Mouse (Mus musculus) forebrain, postnatal 0 days (tissue): ENCODE measurements around the gene Inpp4b. TPM values are rescaled to one million over a fixed set of nuclear protein-coding genes. Genes with fewer than 3 reads are reported as not detected.

ENCODE experiments used
- ATAC-seq: fragments of 200-750 bp; cut with Nextera tagmentation; 2 replicates; pipeline ENCODE4 v1.8.0; 2017; ENCODE audit warnings: mild to moderate bottlenecking, moderate library complexity
- DNase-seq: peaks from one replicate; pipeline ENCODE4 v3.0.0-alpha.2; 2015
- H3K27ac ChIP-seq: fragments of 300-500 bp; sonication (generic); 2 replicates; pipeline ENCODE4 v1.5.1; 2014; ENCODE audit warnings: low read depth, mild to moderate bottlenecking, antibody characterized with exemption, low read length, moderate library complexity, mixed read lengths
- H3K27me3 ChIP-seq: fragments of 300-500 bp; sonication (generic); 2 replicates; pipeline ENCODE4 v1.6.1; 2014; ENCODE audit warnings: mild to moderate bottlenecking, low read length, mixed read lengths; ENCODE audit not compliant: insufficient read depth
- H3K36me3 ChIP-seq: fragments of 300-500 bp; sonication (generic); 2 replicates; pipeline ENCODE4 v1.6.1; 2014; ENCODE audit warnings: mild to moderate bottlenecking, moderate library complexity; ENCODE audit not compliant: insufficient read depth
- H3K4me1 ChIP-seq: fragments of 300-500 bp; sonication (generic); 2 replicates; pipeline ENCODE4 v1.6.1; 2014; ENCODE audit warnings: antibody characterized with exemption; ENCODE audit not compliant: insufficient read depth
- H3K4me2 ChIP-seq: fragments of 300-500 bp; sonication (generic); 2 replicates; pipeline ENCODE4 v1.6.1; 2014; ENCODE audit warnings: low read depth, mild to moderate bottlenecking, moderate library complexity
- H3K4me3 ChIP-seq: fragments of 300-500 bp; sonication (generic); 2 replicates; pipeline ENCODE4 v1.5.1; 2014; ENCODE audit warnings: low read depth, low read length, mixed read lengths
- H3K9ac ChIP-seq: fragments of 300-500 bp; sonication (generic); 2 replicates; pipeline ENCODE4 v1.6.1; 2014; ENCODE audit warnings: mild to moderate bottlenecking
- H3K9me3 ChIP-seq: fragments of 300-500 bp; sonication (generic); 2 replicates; pipeline ENCODE4 v1.6.1; 2016; ENCODE audit warnings: low read length
- CTCF ChIP-seq: sonication (generic); IDR thresholded peaks from 2 replicates; pipeline ENCODE4 v1.5.1; 2016; ENCODE audit warnings: antibody characterized with exemption, control low read depth, low read depth
- WGBS: fragments of 180-500 bp; shearing (Covaris S2); extraction: QIAGEN DNeasy Blood & Tissue Kit; methylation state at CpG from one replicate; pipeline ENCODE4 v1.1.7; 2014; 5-methylcytosine and 5-hydroxymethylcytosine counted together
- polyA plus RNA-seq: library from polyadenylated mRNA; unstranded; fragments of >200 nt; fragmentation: Nextera tagmentation; extraction: Ambion mirVana; gene quantifications from 2 replicates; pipeline ENCODE4 v1.2.1, GENCODE M21; 2015
- total RNA-seq: library from RNA; depleted of rRNA; stranded (reverse); fragments of >200 nt; gene quantifications from 2 replicates; pipeline ENCODE4 v1.2.3, GENCODE M21; 2014

The Inpp4b gene
- total and polyA plus RNA-seq, 2 experiments from 2014 or later = 6.7 to 10.6 TPM

- H3K27ac ChIP-seq = no peak overlapping the region
- H3K9me3 ChIP-seq = no peaks in the 10 kb centered on the region
- no peak overlapping the region for H3K4me2 ChIP-seq
- WGBS = 91% methylated on average over 2 of the region's 2 CpGs
- TF ChIP-seq CTCF = no peak
- H3K36me3 ChIP-seq = no peaks in the 10 kb centered on the region
- ATAC-seq = no peak
- H3K27me3 ChIP-seq = no peaks in the 10 kb centered on the region
- H3K4me3 ChIP-seq = no peak overlapping the region
- no peak for DNase-seq
- H3K4me1 ChIP-seq = no peaks in the 10 kb centered on the region
- H3K9ac ChIP-seq = no peak overlapping the region
Observed at GRCm38 (mm10) chr8:81870466-81870865, 528.1 kb downstream of the Inpp4b start.

DNA sequence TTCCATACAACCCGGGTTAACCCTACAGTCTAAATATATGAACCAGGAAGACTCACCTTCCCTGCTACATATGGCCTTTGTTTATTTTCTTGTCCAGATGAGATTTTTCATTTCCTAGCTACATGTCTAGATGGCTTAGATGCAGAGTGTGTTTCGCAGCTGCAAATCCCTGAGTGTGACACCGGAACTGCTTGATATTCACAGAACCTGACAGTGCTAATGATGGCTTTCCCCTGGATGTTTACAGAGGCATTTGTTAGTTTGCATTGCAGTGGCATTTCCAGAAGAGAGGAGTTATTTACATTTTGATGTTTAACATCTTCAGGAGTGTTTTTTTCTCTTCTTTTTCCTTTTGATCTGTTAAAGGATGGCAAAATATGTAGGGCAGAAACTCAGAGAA lies 537.7 kb downstream of the Inpp4b start:
- H3K4me1 ChIP-seq = no peaks in the 10 kb centered on the region
- 80% methylated on average over 3 of the region's 3 CpGs for WGBS
- DNase-seq (no peak), ATAC-seq (no peak)
- H3K9ac ChIP-seq = no peak overlapping the region
- no peak overlapping the region for H3K27ac ChIP-seq
- H3K27me3 ChIP-seq = no peaks in the 10 kb centered on the region
- H3K4me2 ChIP-seq = no peak overlapping the region
- H3K9me3 ChIP-seq = no peaks in the 10 kb centered on the region
- H3K4me3 ChIP-seq = no peak overlapping the region
- no peak for TF ChIP-seq CTCF
- no peaks in the 10 kb centered on the region for H3K36me3 ChIP-seq

DNA sequence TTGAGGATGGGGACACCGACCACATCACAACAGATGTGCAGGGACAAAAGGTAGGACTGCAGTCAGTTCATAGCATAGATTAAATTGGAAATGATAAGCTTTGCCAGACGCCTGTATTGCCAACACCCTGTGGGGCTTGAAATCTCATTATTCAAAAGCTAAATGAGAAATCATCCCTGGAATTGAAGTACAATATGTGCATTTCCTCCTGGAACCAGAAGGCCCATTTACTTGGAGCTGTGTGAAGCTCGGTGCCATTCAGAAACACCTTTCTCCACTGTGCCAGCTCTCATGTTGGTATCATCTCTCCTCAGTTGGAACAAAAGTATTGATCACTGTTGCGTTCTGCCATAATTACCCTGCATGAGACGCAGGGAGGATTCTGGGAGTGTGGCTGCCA lies 541.8 kb downstream of the Inpp4b start:
- 75% methylated on average over 5 of the region's 5 CpGs for WGBS
- H3K4me3 ChIP-seq = no peak overlapping the region
- H3K36me3 ChIP-seq = no peaks in the 10 kb centered on the region
- no peaks in the 10 kb centered on the region for H3K27me3 ChIP-seq
- TF ChIP-seq CTCF = no peak
- H3K4me1 ChIP-seq = no peaks in the 10 kb centered on the region
- no peaks in the 10 kb centered on the region for H3K9me3 ChIP-seq
- no peak overlapping the region for H3K9ac ChIP-seq
- H3K27ac ChIP-seq = no peak overlapping the region
- DNase-seq (no peak), ATAC-seq (no peak)
- no peak overlapping the region for H3K4me2 ChIP-seq

DNA sequence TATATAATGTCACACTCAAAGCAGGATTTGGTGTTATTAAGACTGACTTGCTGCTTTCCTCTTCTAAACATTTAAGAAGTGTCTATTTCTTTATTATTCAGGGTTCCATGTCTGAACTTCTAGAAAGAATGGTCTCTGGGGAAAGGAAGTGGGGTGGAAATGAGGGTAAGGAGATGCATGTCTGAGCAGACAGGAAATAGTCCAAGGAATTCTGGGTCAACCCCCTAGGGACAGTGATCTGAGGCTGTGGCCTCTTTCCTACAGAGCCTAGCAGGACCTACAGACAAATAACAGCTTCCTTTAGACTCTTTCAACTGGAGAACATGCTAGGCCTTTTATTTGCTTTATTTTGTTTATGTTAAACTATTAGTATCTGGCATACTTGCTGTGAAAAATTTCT lies 546.5 kb downstream of the Inpp4b start:
- no peak for ATAC-seq
- no peaks in the 10 kb centered on the region for H3K27me3 ChIP-seq
- DNase-seq = no peak
- no peaks in the 10 kb centered on the region for H3K9me3 ChIP-seq
- TF ChIP-seq CTCF = no peak
- H3K4me3 ChIP-seq = no peak overlapping the region
- no peak overlapping the region for H3K9ac ChIP-seq
- no peaks in the 10 kb centered on the region for H3K4me1 ChIP-seq
- H3K27ac ChIP-seq = no peak overlapping the region
- no peak overlapping the region for H3K4me2 ChIP-seq
- H3K36me3 ChIP-seq = no peaks in the 10 kb centered on the region

GRCm38 (mm10) chr8:81893292-81893691 lies 550.9 kb downstream of the Inpp4b start:
- H3K9me3 ChIP-seq = no peaks in the 10 kb centered on the region
- H3K27me3 ChIP-seq = no peaks in the 10 kb centered on the region
- ATAC-seq = no peak
- H3K27ac ChIP-seq = no peak overlapping the region
- no peak for DNase-seq
- H3K36me3 ChIP-seq = no peaks in the 10 kb centered on the region
- no peak for TF ChIP-seq CTCF
- WGBS = 67% methylated on average over 1 of the region's 1 CpGs
- no peak overlapping the region for H3K4me2 ChIP-seq
- H3K4me1 ChIP-seq = no peaks in the 10 kb centered on the region
- no peak overlapping the region for H3K9ac ChIP-seq
- H3K4me3 ChIP-seq = no peak overlapping the region

DNA sequence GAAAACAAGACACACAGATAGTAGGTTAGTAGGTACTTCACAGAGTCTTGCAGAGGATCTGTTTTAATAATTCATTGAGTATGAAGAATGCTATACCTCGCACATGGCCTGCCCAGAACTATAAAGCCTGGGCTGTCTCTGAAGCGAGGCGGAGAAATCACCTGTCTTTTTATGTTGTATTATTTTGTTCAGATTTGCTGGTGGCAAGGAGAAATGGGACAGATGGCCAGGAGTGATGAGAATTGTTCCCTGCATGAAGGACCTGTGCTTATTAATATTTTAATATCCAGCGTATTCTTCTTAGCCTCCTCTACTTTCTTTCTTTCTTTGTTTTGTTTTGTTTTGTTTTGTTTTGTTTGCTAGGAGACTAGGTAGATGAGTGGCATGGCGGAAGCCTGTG lies 604.5 kb downstream of the Inpp4b start:
- no peak overlapping the region for H3K27ac ChIP-seq
- no peak for ATAC-seq
- WGBS = 93% methylated on average over 5 of the region's 5 CpGs
- no peak overlapping the region for H3K4me2 ChIP-seq
- no peaks in the 10 kb centered on the region for H3K27me3 ChIP-seq
- TF ChIP-seq CTCF = no peak
- H3K4me1 ChIP-seq = no peaks in the 10 kb centered on the region
- no peak for DNase-seq
- no peaks in the 10 kb centered on the region for H3K9me3 ChIP-seq
- no peak overlapping the region for H3K9ac ChIP-seq
- H3K4me3 ChIP-seq = no peak overlapping the region
- no peaks in the 10 kb centered on the region for H3K36me3 ChIP-seq

DNA sequence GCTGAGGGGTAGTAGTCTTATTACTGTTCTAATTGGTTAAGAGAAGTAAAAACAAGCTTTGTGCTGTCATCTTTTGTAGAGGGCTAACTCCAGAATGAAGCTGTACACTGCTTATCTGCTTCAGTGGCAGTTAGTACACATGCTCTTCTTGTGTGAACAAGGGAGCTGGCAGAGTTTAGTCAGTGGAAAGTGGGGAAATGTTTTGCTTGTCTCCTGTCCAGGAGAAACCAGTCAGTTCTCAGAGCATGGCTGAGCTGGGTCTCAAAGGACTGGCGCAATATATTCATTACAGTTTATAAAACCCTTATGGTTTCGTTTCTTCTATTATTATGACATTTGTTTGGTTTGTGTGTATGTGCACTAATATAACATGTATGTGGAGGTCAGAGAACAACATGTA lies 610.7 kb downstream of the Inpp4b start:
- no peak for ATAC-seq
- Histone ChIP-seq H3K9me3 (no peaks in the 10 kb centered on the region), H3K36me3 (no peaks in the 10 kb centered on the region), H3K27me3 (no peaks in the 10 kb centered on the region), H3K4me2 (no peak overlapping the region), H3K9ac (no peak overlapping the region), H3K4me1 (no peaks in the 10 kb centered on the region), H3K4me3 (no peak overlapping the region), H3K27ac (no peak overlapping the region)
- TF ChIP-seq CTCF = no peak
- 91% methylated on average over 2 of the region's 2 CpGs for WGBS
- DNase-seq = no peak

DNA sequence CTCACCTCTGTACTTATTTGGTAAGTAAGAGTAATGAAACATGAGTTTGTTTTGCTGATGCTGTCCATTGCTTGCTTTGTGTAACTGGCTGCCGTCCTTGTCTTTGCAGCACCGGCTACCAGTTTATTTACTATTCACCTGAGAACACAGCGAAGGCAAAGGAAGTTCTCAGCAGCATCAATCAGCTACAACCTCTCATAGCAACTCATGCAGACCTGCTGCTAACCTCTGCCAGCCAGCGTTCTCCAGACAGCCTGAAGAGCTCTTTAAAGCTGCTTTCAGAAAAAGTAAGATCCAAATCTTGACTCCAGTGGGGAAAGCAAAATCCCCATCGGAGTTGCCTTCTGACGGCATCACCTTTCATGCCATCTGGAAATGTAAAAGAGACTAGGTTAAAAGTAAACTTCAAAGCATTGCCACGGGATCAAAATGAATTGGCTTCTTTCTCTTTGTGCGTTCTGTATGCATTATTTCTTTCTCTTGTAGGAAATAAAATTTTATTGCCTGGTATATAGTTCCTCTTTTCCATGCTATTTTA lies 642.8 kb downstream of the Inpp4b start:
- Histone ChIP-seq H3K4me1 (no peaks in the 10 kb centered on the region), H3K4me3 (no peak overlapping the region), H3K4me2 (no peak overlapping the region), H3K9me3 (no peaks in the 10 kb centered on the region), H3K27me3 (no peaks in the 10 kb centered on the region), H3K27ac (no peak overlapping the region), H3K36me3 (no peaks in the 10 kb centered on the region), H3K9ac (no peak overlapping the region)
- 69% methylated on average over 8 of the region's 8 CpGs for WGBS
- no peak for TF ChIP-seq CTCF
- DNase-seq (no peak), ATAC-seq (no peak)
